Mouse (Mus musculus) stomach, postnatal 0 days (tissue): ENCODE measurements at regions not wholly inside any gene's neighbourhood (a gene's known extent, or its start where the extent isn't known, plus 50 kb on each side); places are given as distances from the start of the nearest gene placed in this dataset.

Source experiments
- CTCF ChIP-seq: IDR thresholded peaks from 2 replicates; pipeline ENCODE4 v1.5.1; 2016; ENCODE audit warnings: antibody characterized with exemption, low read depth, mild to moderate bottlenecking, moderate library complexity
- EP300 ChIP-seq: optimal IDR thresholded peaks from 2 replicates; pipeline ENCODE3; 2016; ENCODE audit warnings: antibody characterized with exemption

DNA sequence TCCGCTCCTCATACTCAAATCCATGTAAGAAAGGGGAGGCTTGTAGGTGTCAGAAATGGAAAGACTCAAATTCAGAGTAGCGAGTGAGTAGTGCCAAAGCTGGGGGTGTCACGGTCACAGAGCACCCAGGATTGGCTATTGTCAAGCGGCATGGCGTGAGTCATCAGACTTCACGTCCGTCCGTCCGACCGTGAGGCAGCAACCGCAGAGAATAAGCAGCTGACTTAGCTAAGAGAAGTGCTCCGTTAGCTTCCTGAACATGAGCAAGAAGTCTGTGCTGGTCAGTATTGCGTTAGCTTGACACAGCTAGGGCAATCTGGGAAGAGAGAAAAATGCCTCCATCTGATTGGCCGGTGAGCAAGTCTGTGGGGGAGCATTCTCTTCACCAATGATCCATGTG lies 61.5 kb upstream of the Osbpl8 start:
- no peak for TF ChIP-seq CTCF
- no peak for TF ChIP-seq EP300
